Mouse (Mus musculus) myocyte (in vitro differentiated cells): ENCODE results near the gene Syngr3.
A peak's percentile ranks its signal among the peaks of the same experiment; 100 is the strongest.

ENCODE experiments used
- E2F4 ChIP-seq: IDR thresholded peaks from one replicate; pipeline ENCODE4 v1.6.1; 2011; ENCODE audit warnings: mild to moderate bottlenecking, control low read depth, moderate library complexity; ENCODE audit not compliant: insufficient read depth
- MAX ChIP-seq: IDR thresholded peaks from one replicate; pipeline ENCODE4 v1.6.1; 2011; ENCODE audit warnings: low read depth, mild to moderate bottlenecking, control low read depth
- MYOD1 ChIP-seq, 3 experiments: IDR thresholded peaks; one replicate each; pipeline ENCODE4 v1.6.1; 2011; ENCODE audit warnings: control low read depth in 2 of 3, low read depth in 2 of 3, mild to moderate bottlenecking in 2 of 3, moderate library complexity in 1 of 3; ENCODE audit not compliant: insufficient read length in 2 of 3, control insufficient read depth in 1 of 3
- MYOG ChIP-seq, 3 experiments: IDR thresholded peaks; one replicate each; pipeline ENCODE4 v1.6.1; 2011; ENCODE audit warnings: control low read depth in 2 of 3, low read depth in 2 of 3, mild to moderate bottlenecking in 2 of 3; ENCODE audit not compliant: insufficient read length in 2 of 3, control insufficient read depth in 1 of 3, insufficient read depth in 1 of 3
- POLR2A ChIP-seq: IDR thresholded peaks from one replicate; pipeline ENCODE4 v1.6.1; 2011; ENCODE audit warnings: low read depth, mild to moderate bottlenecking, control low read depth, moderate library complexity; ENCODE audit not compliant: insufficient read length
- POLR2AphosphoS2 ChIP-seq: IDR thresholded peaks from one replicate; pipeline ENCODE4 v1.6.1; 2011; ENCODE audit warnings: low read depth, control low read depth; ENCODE audit not compliant: insufficient read length
- REST ChIP-seq: IDR thresholded peaks from one replicate; pipeline ENCODE4 v1.6.1; 2011; ENCODE audit warnings: mild to moderate bottlenecking, control low read depth, moderate library complexity; ENCODE audit not compliant: insufficient read depth, insufficient read length
- TCF12 ChIP-seq: IDR thresholded peaks from one replicate; pipeline ENCODE4 v1.6.1; 2011; ENCODE audit warnings: mild to moderate bottlenecking, control low read depth; ENCODE audit not compliant: poor library complexity, insufficient read depth, severe bottlenecking
- TCF3 ChIP-seq: IDR thresholded peaks from one replicate; pipeline ENCODE4 v1.6.1; 2011; ENCODE audit warnings: low read depth, control low read depth; ENCODE audit not compliant: insufficient read length
- USF1 ChIP-seq: IDR thresholded peaks from one replicate; pipeline ENCODE4 v1.6.1; 2011; ENCODE audit warnings: low read depth, mild to moderate bottlenecking, control low read depth, moderate library complexity

- TF ChIP-seq E2F4 (no peak), POLR2A (no peak), MAX (no peak), MYOG (IDR thresholded peaks at IDR 0.05; ENCODE audit: control insufficient read depth in 1 of 3, insufficient read depth in 1 of 3, insufficient read length in 2 of 3, low read depth in 2 of 3) (peak in 1 of 3 experiments; percentile 21), MYOD1 (IDR thresholded peaks at IDR 0.05; ENCODE audit: control insufficient read depth in 1 of 3, insufficient read length in 2 of 3, low read depth in 2 of 3) (peak in 1 of 3 experiments; percentile 16), POLR2AphosphoS2 (no peak), TCF12 (no peak), REST (no peak), TCF3 (no peak), USF1 (no peak)
Measured at GRCm38 (mm10) chr17:24636781-24637481, 52.8 kb downstream of the Syngr3 start.
